Mouse (Mus musculus): ENCODE measurements around the gene 4931428F04Rik. TPM values are rescaled to one million over a fixed set of nuclear protein-coding genes. Genes with fewer than 3 reads are reported as not detected.

Gene 4931428F04Rik
- polyA plus RNA-seq, 1 experiment from 2014 or later: 0.60 TPM

GRCm38 (mm10) chr8:105259721-105260320, 29.8 kb downstream of the 4931428F04Rik start:
- DNase-seq (peak; percentile 57), ATAC-seq (ENCODE audit: low read depth) (no peak)
- H3K9me3 ChIP-seq (replicated peaks): no peaks in the 10 kb centered on the region
- H3K4me3 ChIP-seq (replicated peaks): peak overlapping the region; percentile 52
- H3K36me3 ChIP-seq: no peaks in the 10 kb centered on the region
- peak overlapping the region; percentile 44; the same call in 1 of the 2 replicates for H3K9ac ChIP-seq
- no peak overlapping the region for H3K27ac ChIP-seq
- H3K4me2 ChIP-seq: peak overlapping the region; percentile 74
- WGBS (ENCODE audit: insufficient replicate concordance): 3% methylated on average over 30 of the region's 30 CpGs
- H3K27me3 ChIP-seq: peaks cover 61% of the 10 kb centered on the region
- H3K4me1 ChIP-seq (replicated peaks): peaks cover 54% of the 10 kb centered on the region

DNA sequence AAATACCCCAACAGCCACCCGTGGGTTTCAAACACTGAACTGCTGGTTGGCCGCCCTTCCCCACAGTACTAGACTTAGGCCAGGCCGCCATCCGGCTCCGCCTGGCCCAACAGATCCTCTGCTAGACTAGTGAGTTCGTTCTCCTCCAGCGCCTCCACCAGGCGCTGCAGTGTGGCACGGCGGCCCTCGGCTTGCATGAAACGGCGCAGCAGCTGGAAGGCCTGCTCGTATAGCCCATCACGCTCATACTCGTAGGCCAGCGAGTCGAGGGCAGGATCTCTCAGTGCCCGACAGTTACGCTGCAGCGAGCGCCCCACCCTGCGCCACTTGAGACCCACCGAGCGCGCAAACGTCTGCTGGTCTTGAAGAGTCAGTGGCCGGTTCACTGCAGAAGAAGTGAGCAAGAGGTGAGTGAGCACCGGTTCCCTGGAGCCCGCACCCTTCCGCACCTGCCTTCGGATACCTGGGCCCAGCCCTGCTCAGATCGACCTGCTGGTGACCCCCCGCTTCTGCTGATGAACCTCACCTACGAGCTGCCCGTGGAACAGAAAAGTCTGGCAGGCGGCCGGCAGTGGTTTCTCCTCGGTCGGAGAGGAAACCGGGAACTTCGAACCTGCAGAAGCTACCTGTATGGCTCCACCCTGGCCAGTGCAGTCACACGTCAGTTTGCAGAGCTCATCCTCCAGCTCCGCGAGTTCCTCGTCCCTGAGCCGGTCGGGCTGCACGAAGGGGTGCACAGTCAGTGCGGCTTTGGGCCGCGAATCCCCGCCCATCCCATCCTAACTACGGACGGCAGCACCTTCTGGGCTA, 30.5 kb downstream of the 4931428F04Rik start:
- H3K4me3 ChIP-seq (replicated peaks): peak overlapping the region; percentile 52
- WGBS (ENCODE audit: insufficient replicate concordance): 17% methylated on average over 55 of the region's 55 CpGs
- H3K27me3 ChIP-seq: peaks cover 59% of the 10 kb centered on the region
- peak overlapping the region; percentile 74 for H3K4me2 ChIP-seq
- no peaks in the 10 kb centered on the region for H3K36me3 ChIP-seq
- H3K4me1 ChIP-seq (replicated peaks): peaks cover 57% of the 10 kb centered on the region
- no peak overlapping the region for H3K27ac ChIP-seq
- ATAC-seq (ENCODE audit: low read depth) (no peak), DNase-seq (no peak)
- H3K9me3 ChIP-seq (replicated peaks): no peaks in the 10 kb centered on the region
- H3K9ac ChIP-seq: peak overlapping the region; percentile 44; the same call in 1 of the 2 replicates

DNA sequence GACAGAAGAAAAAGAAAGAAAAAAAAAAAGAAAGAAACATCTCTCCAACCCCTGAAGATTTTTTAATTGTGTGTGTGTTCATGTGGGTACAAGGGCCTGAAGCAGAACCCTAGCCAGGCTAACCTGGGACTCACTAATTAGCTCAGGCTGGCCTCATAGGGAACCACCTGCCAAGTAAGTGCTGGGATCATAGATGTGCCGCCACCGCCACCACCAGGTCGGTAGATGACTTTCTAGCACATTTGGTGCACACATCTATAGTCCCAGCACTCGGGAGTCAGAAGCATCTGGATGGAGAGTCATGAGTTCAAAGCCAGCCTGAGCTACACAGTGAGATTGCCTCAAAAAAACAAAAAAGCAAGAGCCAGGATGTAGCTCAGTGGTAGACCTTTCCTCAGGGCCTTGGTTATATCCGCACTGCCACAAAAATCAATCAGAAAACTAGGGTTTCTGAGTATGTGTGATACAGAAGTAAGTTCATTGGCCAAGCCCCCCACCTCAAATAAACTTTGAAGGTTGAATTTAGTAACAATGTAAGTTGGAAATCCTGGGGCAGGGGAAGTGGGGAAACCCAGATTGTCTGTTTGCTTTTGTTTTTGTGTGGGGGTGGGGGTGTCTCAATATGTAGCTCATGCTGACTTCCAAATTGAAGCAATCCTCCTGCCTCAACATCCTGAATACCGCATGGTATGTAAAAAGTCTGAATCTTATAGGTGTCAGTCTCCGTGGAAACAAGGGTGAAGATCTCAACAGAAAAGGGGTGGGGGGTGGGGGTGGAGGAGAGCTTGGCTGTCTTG, 32.1 kb downstream of the 4931428F04Rik start:
- no peak for ATAC-seq (ENCODE audit: low read depth)
- Histone ChIP-seq H3K4me1 (replicated peaks) (peaks cover 61% of the 10 kb centered on the region), H3K27me3 (peaks cover 54% of the 10 kb centered on the region)

GRCm38 (mm10) chr8:105254966-105255350, 34.7 kb downstream of the 4931428F04Rik start, which contains the start of gene B3gnt9:
Gene B3gnt9, minus strand, starts transcription at chr8:105255153.
- Histone ChIP-seq H3K27me3 (peaks cover 41% of the 10 kb centered on the region), H3K9me3 (replicated peaks) (no peaks in the 10 kb centered on the region), H3K4me1 (replicated peaks) (peaks cover 53% of the 10 kb centered on the region), H3K4me2 (peak within 1 kb of the TSS; percentile 99), H3K36me3 (peaks cover 38% of the 10 kb centered on the region), H3K4me3 (replicated peaks) (peak within 1 kb of the TSS; percentile 74), H3K9ac (peak within 1 kb of the TSS; percentile 80), H3K27ac (peak within 1 kb of the TSS; percentile 86)
- WGBS (ENCODE audit: insufficient replicate concordance): 2% methylated on average over 14 of the region's 14 CpGs
- DNase-seq (peak; percentile 75), ATAC-seq (ENCODE audit: low read depth) (peak; percentile 89)

More for the DNA sequence above, 32.1 kb downstream of the 4931428F04Rik start:
- no peaks in the 10 kb centered on the region for H3K9me3 ChIP-seq (replicated peaks)
- DNase-seq: no peak
- 66% methylated on average over 7 of the region's 7 CpGs for WGBS (ENCODE audit: insufficient replicate concordance)
- H3K36me3 ChIP-seq: peaks cover 13% of the 10 kb centered on the region
- no peak overlapping the region for H3K27ac ChIP-seq
- H3K4me3 ChIP-seq (replicated peaks): no peak overlapping the region
- no peak overlapping the region for H3K9ac ChIP-seq
- H3K4me2 ChIP-seq: no peak overlapping the region

DNA sequence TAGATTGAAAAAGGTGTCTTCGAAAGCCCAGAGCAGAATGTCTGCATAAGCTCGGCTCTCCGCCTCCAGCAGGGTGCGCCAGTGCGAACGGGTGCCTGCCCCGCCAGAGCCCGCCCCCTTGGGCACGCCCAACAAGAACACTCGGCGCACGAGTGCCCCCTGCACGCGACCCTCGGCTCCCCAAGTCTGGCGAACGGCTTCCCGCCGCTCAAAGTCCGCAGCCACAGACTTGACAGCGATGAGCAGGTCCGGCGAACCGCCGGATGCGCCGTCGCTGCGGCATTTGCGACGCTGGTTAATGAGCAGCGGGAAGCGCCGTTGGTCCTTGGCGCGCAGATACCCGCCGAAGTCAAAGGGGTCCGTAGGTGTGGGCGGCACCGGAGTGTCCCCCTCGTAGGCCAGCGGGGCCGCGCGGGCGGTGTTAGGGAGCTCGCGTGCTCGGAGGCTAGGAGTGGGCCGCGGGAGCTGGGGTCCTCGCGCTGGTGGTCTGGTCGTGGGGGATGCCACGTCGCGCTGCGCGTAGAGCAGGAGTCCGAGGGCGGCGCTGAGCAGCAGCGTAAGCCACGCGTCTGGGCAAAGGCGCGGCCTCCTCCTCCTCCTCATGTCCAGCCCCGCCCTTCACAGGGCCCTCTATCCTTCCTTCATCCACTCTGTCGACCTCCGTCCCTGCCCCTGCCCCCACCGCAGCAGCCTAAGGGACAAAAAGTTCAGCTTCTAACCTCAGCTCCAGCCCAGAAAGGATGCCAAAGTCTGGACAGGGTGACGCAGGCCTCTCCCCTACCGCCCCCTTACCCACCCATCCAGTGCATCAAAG, 35.3 kb downstream of the 4931428F04Rik start:
- ATAC-seq (ENCODE audit: low read depth) (peak; percentile 92), DNase-seq (peak; percentile 79)
- Histone ChIP-seq H3K9me3 (replicated peaks) (no peaks in the 10 kb centered on the region), H3K27ac (peak overlapping the region; percentile 86), H3K27me3 (peaks cover 35% of the 10 kb centered on the region), H3K4me2 (peak overlapping the region; percentile 99), H3K9ac (peak overlapping the region; percentile 80), H3K4me3 (replicated peaks) (peak overlapping the region; percentile 74), H3K36me3 (peaks cover 44% of the 10 kb centered on the region), H3K4me1 (replicated peaks) (peaks cover 47% of the 10 kb centered on the region)
- under 1% methylated on average over 74 of the region's 74 CpGs for WGBS (ENCODE audit: insufficient replicate concordance)

DNA sequence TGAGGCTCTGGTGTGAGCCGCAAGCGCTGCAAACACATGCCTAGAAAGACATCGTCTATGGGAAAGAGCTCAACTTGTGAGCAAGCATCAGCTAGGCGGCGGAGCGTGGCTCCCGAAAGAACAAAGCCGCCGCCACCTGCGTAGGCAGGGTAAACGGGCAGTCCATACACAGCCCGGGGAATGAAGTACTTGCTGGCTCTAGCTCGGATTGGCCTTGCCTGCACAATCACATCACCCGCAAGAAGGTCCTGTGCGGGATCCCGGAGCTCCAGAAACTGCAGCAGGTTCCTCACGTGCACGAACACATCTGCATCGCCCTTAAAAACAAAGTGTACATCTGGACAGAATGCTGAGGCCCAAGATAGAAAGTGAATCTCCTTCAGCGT, 35.9 kb downstream of the 4931428F04Rik start:
- WGBS (ENCODE audit: insufficient replicate concordance): 56% methylated on average over 20 of the region's 20 CpGs
- Histone ChIP-seq H3K36me3 (peaks cover 50% of the 10 kb centered on the region), H3K9ac (peak overlapping the region; percentile 80; the same call in 1 of the 2 replicates), H3K4me3 (replicated peaks) (peak overlapping the region; percentile 74), H3K9me3 (replicated peaks) (no peaks in the 10 kb centered on the region), H3K4me1 (replicated peaks) (peaks cover 41% of the 10 kb centered on the region), H3K27me3 (peaks cover 29% of the 10 kb centered on the region), H3K4me2 (peak overlapping the region; percentile 99), H3K27ac (no peak overlapping the region)
- no peak for ATAC-seq (ENCODE audit: low read depth)
- no peak for DNase-seq

DNA sequence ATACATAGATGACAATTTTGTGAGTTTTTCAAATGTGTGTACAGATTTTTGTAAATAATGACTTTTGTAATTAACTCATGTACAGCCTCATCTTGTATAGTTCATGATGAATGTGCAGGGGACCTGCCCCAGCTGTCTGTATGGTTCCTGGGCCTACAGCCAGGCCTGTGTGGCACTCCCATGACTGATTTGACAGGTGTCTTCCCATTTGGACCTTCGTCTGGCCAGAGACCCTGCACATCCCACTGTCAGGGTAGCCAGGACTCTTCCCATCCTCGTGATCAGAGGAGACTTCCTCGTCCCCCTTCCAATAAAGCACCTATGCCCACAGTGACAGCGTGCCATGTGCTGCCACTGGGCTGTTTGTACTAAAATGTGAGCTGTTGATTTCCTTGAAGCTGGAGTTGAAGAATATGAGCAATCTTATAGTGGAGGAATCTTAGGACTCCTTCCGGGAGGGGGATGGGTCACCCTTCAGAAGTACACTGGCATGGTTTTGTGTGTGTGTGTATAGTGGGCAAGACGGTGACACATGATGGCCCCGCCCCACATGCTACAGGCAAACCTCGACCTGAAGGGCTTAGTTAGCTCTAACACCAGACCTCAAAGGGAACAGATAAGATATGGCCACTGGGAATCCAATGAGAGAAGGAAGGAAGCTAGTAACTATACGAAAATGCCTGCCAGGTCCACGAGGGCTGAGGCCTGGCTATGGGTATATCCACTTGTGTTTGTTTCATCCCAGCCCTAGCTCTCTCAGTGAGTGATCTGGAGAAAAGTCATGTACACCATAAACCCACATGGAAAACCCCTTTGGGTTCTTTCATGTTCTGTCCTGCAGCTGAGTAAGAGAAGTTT, 36.8 kb downstream of the 4931428F04Rik start:
- H3K9me3 ChIP-seq (replicated peaks): no peaks in the 10 kb centered on the region
- WGBS (ENCODE audit: insufficient replicate concordance): 53% methylated on average over 10 of the region's 10 CpGs
- H3K36me3 ChIP-seq: peaks cover 58% of the 10 kb centered on the region
- ATAC-seq (ENCODE audit: low read depth): no peak
- H3K4me3 ChIP-seq (replicated peaks): no peak overlapping the region
- H3K4me2 ChIP-seq: no peak overlapping the region
- DNase-seq: no peak
- peaks cover 21% of the 10 kb centered on the region for H3K27me3 ChIP-seq
- peaks cover 37% of the 10 kb centered on the region for H3K4me1 ChIP-seq (replicated peaks)
- H3K27ac ChIP-seq: no peak overlapping the region
- H3K9ac ChIP-seq: no peak overlapping the region

DNA sequence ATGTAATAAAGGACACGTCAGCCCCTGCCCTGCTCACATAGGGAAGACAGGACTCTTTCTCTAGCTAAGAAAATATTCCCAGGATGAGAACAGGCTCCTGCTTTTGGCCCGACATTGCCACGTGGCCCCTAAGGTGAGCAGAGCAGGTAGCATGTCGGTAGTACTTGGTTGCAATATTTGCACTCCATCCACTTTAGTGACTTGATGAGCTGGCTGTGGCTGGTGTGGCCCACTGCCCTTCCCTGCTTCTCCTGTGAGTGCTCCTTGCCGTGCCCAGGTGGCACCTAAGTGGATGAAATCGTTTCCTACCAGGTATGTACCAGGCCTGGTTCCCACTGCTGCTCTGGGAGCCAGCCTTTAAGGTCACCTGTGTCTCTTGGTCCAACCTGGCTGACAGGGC, 37.7 kb downstream of the 4931428F04Rik start:
- DNase-seq: no peak
- no peak for ATAC-seq (ENCODE audit: low read depth)
- Histone ChIP-seq H3K27ac (no peak overlapping the region), H3K4me2 (no peak overlapping the region), H3K9ac (no peak overlapping the region), H3K27me3 (peaks cover 15% of the 10 kb centered on the region; the same call in 1 of the 2 replicates), H3K4me1 (replicated peaks) (peaks cover 37% of the 10 kb centered on the region), H3K36me3 (peaks cover 67% of the 10 kb centered on the region), H3K4me3 (replicated peaks) (no peak overlapping the region), H3K9me3 (replicated peaks) (no peaks in the 10 kb centered on the region)
- 85% methylated on average over 6 of the region's 6 CpGs for WGBS (ENCODE audit: insufficient replicate concordance)

GRCm38 (mm10) chr8:105241016-105241415, 48.6 kb downstream of the 4931428F04Rik start:
- Histone ChIP-seq H3K4me1 (replicated peaks) (peaks cover 3% of the 10 kb centered on the region; the same call in 1 of the 2 replicates), H3K27me3 (no peaks in the 10 kb centered on the region), H3K36me3 (peaks cover 59% of the 10 kb centered on the region), H3K9me3 (replicated peaks) (no peaks in the 10 kb centered on the region), H3K9ac (no peak overlapping the region), H3K4me3 (replicated peaks) (no peak overlapping the region), H3K27ac (no peak overlapping the region), H3K4me2 (no peak overlapping the region)
- DNase-seq: no peak
- no peak for ATAC-seq (ENCODE audit: low read depth)
- WGBS (ENCODE audit: insufficient replicate concordance): 94% methylated on average over 7 of the region's 7 CpGs

Measured in liver, embryonic 13.5 days (tissue).